Mouse (Mus musculus): ENCODE data around the gene Pygo2.

DNA sequence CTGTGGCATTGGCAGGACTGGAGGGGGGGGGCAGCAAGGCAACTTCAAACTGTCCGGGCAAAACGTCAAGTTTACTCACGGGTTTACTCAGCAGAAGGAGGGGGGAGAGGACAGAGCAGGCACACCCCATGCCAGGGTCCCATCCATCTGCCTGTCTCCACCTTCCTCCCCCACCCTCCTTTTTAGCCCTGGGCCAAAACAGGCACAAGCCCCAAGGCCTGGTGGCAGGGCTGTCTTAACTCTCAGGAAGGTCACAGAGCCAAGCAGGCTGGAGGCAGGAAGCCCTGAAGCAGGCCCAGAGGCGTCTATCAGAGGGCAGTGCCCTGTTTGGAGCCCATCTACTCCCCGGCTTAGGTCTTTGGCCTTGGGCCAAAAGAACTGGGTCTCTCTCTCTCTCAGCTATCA lies 39.9 kb upstream of the Pygo2 start:
- TF ChIP-seq CTCF (IDR thresholded peaks at IDR 0.05; ENCODE audit: low read depth) (no peak), EP300 (IDR thresholded peaks at IDR 0.05; ENCODE audit: low read depth) (no peak)
